Mouse (Mus musculus) CH12.LX (cell line): ENCODE data around the gene Fam120a.

Experiments
- CHD2 ChIP-seq: IDR thresholded peaks from 2 replicates; pipeline ENCODE4 v1.6.1; 2011; ENCODE audit warnings: low read length, improper control_type of control experiment
- CTCF ChIP-seq, 2 experiments: IDR thresholded peaks in 1 of 2; conservative IDR thresholded peaks in 1 of 2; 2 replicates each; pipeline ENCODE4 v1.5.1; 2011 to 2012; ENCODE audit warnings: low read depth in 2 of 2, low read length in 2 of 2, improper control_type of control experiment in 1 of 2, inconsistent platforms in 1 of 2, mild to moderate bottlenecking in 1 of 2, moderate library complexity in 1 of 2
- EP300 ChIP-seq: IDR thresholded peaks from 2 replicates; pipeline ENCODE4 v1.6.1; 2011; ENCODE audit warnings: low read length, improper control_type of control experiment
- MAFK ChIP-seq: IDR thresholded peaks from 2 replicates; pipeline ENCODE4 v1.6.1; 2011; ENCODE audit warnings: low read length, improper control_type of control experiment; ENCODE audit not compliant: insufficient replicate concordance
- MAX ChIP-seq: IDR thresholded peaks from 2 replicates; pipeline ENCODE4 v1.6.1; 2011; ENCODE audit warnings: low read length, improper control_type of control experiment
- MXI1 ChIP-seq: IDR thresholded peaks from 2 replicates; pipeline ENCODE4 v1.6.1; 2011; ENCODE audit warnings: mild to moderate bottlenecking, low read depth, low read length, improper control_type of control experiment
- POLR2A ChIP-seq: IDR thresholded peaks from 2 replicates; pipeline ENCODE4 v1.6.1; 2011; ENCODE audit warnings: low read depth, mild to moderate bottlenecking, improper control_type of control experiment, low read length
- RAD21 ChIP-seq: IDR thresholded peaks from 2 replicates; pipeline ENCODE4 v1.6.1; 2011; ENCODE audit warnings: low read depth, mild to moderate bottlenecking, low read length, improper control_type of control experiment, moderate library complexity
- USF2 ChIP-seq: conservative IDR thresholded peaks from 2 replicates; pipeline ENCODE4 v1.6.1; 2011; ENCODE audit warnings: low read depth, low read length, improper control_type of control experiment

GRCm38 (mm10) chr13:48905458-48905857 lies 62.4 kb downstream of the Fam120a start:
- TF ChIP-seq CHD2 (no peak), MAFK (no peak), RAD21 (no peak), CTCF (conservative IDR thresholded peaks at IDR 0.05 in 1 of 2, IDR thresholded peaks at IDR 0.05 in 1 of 2; ENCODE audit: low read depth in 2 of 2, low read length in 2 of 2) (no peak), MAX (no peak), EP300 (no peak), MXI1 (no peak), POLR2A (no peak), USF2 (no peak)
